Mouse (Mus musculus): ENCODE measurements at regions not wholly inside any gene's neighbourhood (a gene's known extent, or its start where the extent isn't known, plus 50 kb on each side); places are given as distances from the start of the nearest gene placed in this dataset.

- no peak for DNase-seq
Measured at GRCm38 (mm10) chr13:111941946-111942345, 133.2 kb upstream of the Map3k1 start.

- DNase-seq: no peak
Measured at GRCm38 (mm10) chr13:111943392-111944088, 134.7 kb upstream of the Map3k1 start.

- DNase-seq: peak; percentile 27
Measured at GRCm38 (mm10) chr13:111944089-111944406, 135.3 kb upstream of the Map3k1 start.

- DNase-seq: no peak
Measured at GRCm38 (mm10) chr13:111946271-111946670, 137.5 kb upstream of the Map3k1 start.

- DNase-seq: no peak
Measured at GRCm38 (mm10) chr13:111946811-111947210, 138.0 kb upstream of the Map3k1 start.

- no peak for DNase-seq
Measured at GRCm38 (mm10) chr13:111948395-111948794, 139.6 kb upstream of the Map3k1 start.

GRCm38 (mm10) chr13:111950042-111950441 is 141.2 kb upstream of the Map3k1 start:
- DNase-seq: no peak

- no peak for DNase-seq
Measured at GRCm38 (mm10) chr13:111953860-111954519, 145.2 kb upstream of the Map3k1 start.

- no peak for DNase-seq
Measured at GRCm38 (mm10) chr13:111954520-111954884, 145.7 kb upstream of the Map3k1 start.

- no peak for DNase-seq
Measured at GRCm38 (mm10) chr13:111957118-111957517, 148.3 kb upstream of the Map3k1 start.

GRCm38 (mm10) chr13:111957674-111958273 is 149.0 kb upstream of the Map3k1 start:
- DNase-seq: no peak

GRCm38 (mm10) chr13:111958421-111958820 is 149.6 kb upstream of the Map3k1 start:
- DNase-seq: no peak

- DNase-seq: no peak
Measured at GRCm38 (mm10) chr13:111960036-111960435, 151.2 kb upstream of the Map3k1 start.

- DNase-seq: no peak
Measured at GRCm38 (mm10) chr13:111961423-111961822, 152.6 kb upstream of the Map3k1 start.

GRCm38 (mm10) chr13:111962155-111962554 is 153.4 kb upstream of the Map3k1 start:
- DNase-seq: no peak

GRCm38 (mm10) chr13:111966113-111966512 is 157.3 kb upstream of the Map3k1 start:
- no peak for DNase-seq

GRCm38 (mm10) chr13:111966627-111967026 is 157.8 kb upstream of the Map3k1 start:
- no peak for DNase-seq

- no peak for DNase-seq
Measured at GRCm38 (mm10) chr13:111968197-111968596, 159.4 kb upstream of the Map3k1 start.

- DNase-seq: no peak
Measured at GRCm38 (mm10) chr13:111974282-111974681, 165.5 kb upstream of the Map3k1 start.

- DNase-seq: no peak
Measured at GRCm38 (mm10) chr13:111975549-111975948, 166.8 kb upstream of the Map3k1 start.

- no peak for DNase-seq
Measured at GRCm38 (mm10) chr13:111977769-111978674, 169.2 kb upstream of the Map3k1 start.

- no peak for DNase-seq
Measured at GRCm38 (mm10) chr13:111978675-111979020, 169.9 kb upstream of the Map3k1 start.

GRCm38 (mm10) chr13:111979428-111980204 is 170.8 kb upstream of the Map3k1 start:
- no peak for DNase-seq

Data from right cerebral cortex, postnatal 25 days (tissue).